ENCODE assay signal across 23 mouse cellular contexts in genomic region chr12:98501045-98501444, GRCm38 (mm10).
DNase-seq lines count a peak whose midpoint lies in the region; ATAC-seq and TF ChIP-seq lines count a peak whose summit lies in the region.
"Had no signal": no experiment of that assay in that cellular context is flagged by ENCODE, and none has a peak within 500 bp of the region (broad histone marks: within the 10 kb centered on the region; RNA-seq: fewer than 3 reads in every experiment).

No protein-coding gene starts in this region.

- no peaks in the 10 kb centered on the region for H3K9me3 ChIP-seq in hindbrain, embryonic 13.5 days
- H3K9me3 ChIP-seq in hindbrain, embryonic 10.5 days = no peaks in the 10 kb centered on the region
- H3K9me3 ChIP-seq in embryonic facial prominence, embryonic 15.5 days (replicated peaks) = no peaks in the 10 kb centered on the region
- no peaks in the 10 kb centered on the region for H3K9me3 ChIP-seq in hindbrain, postnatal 0 days (ENCODE audit: low read length)
- no peaks in the 10 kb centered on the region for H3K9me3 ChIP-seq in neural tube, embryonic 14.5 days (ENCODE audit: control insufficient read depth, low read length)
- H3K9me3 ChIP-seq: embryonic facial prominence, embryonic 12.5 days; forebrain, embryonic 13.5 days; heart, embryonic 15.5 days; limb, embryonic 15.5 days had no signal

- no peak for ATAC-seq in hindbrain, embryonic 13.5 days (ENCODE audit: low FRiP score)
- 0 out of 2 replicates have a peak, but pooled peaks have one; percentile 11 for ATAC-seq in embryonic facial prominence, embryonic 15.5 days (ENCODE audit: insufficient number of reproducible peaks, low FRiP score, low TSS enrichment, low read depth)
- 0 out of 2 replicates have a peak, but pooled peaks have one; percentile 18 for ATAC-seq in hindbrain, postnatal 0 days
- peak; percentile 75; the same call in 1 of the 2 replicates for ATAC-seq in neural tube, embryonic 14.5 days (ENCODE audit: low read depth)
- ATAC-seq in inflammation-experienced regulatory T-cells, adult 6 months = no peak
- ATAC-seq: forebrain, embryonic 13.5 days had no signal

- TF ChIP-seq CTCF in hindbrain, postnatal 0 days (IDR thresholded peaks at IDR 0.05; ENCODE audit: low read depth) = no peak

- peak overlapping the region; percentile 56 for H3K27ac ChIP-seq in hindbrain, embryonic 13.5 days
- H3K27ac ChIP-seq in hindbrain, embryonic 10.5 days = no peak overlapping the region
- H3K27ac ChIP-seq in embryonic facial prominence, embryonic 15.5 days (replicated peaks) = no peak overlapping the region
- no peak overlapping the region for H3K27ac ChIP-seq in hindbrain, postnatal 0 days
- peak overlapping the region; percentile 63 for H3K27ac ChIP-seq in neural tube, embryonic 14.5 days (ENCODE audit: low read depth, low read length)
- H3K27ac ChIP-seq: embryonic facial prominence, embryonic 12.5 days; forebrain, embryonic 13.5 days; heart, embryonic 15.5 days; limb, embryonic 15.5 days; liver, embryonic 14.5 days had no signal

- no peaks in the 10 kb centered on the region for H3K27me3 ChIP-seq in hindbrain, embryonic 13.5 days
- H3K27me3 ChIP-seq in hindbrain, embryonic 10.5 days (ENCODE audit: insufficient read depth, poor library complexity, severe bottlenecking) = no peaks in the 10 kb centered on the region
- H3K27me3 ChIP-seq in embryonic facial prominence, embryonic 15.5 days = no peaks in the 10 kb centered on the region
- H3K27me3 ChIP-seq in hindbrain, postnatal 0 days (ENCODE audit: insufficient read depth, low read length) = no peaks in the 10 kb centered on the region
- no peaks in the 10 kb centered on the region for H3K27me3 ChIP-seq in neural tube, embryonic 14.5 days (ENCODE audit: control insufficient read depth, insufficient read depth, low read length)
- H3K27me3 ChIP-seq: embryonic facial prominence, embryonic 12.5 days; forebrain, embryonic 13.5 days; heart, embryonic 15.5 days; limb, embryonic 15.5 days had no signal

- WGBS in hindbrain, embryonic 13.5 days = 75% methylated on average over 4 of the region's 4 CpGs
- 87% methylated on average over 4 of the region's 4 CpGs for WGBS in hindbrain, embryonic 10.5 days
- 89% methylated on average over 4 of the region's 4 CpGs for WGBS in embryonic facial prominence, embryonic 15.5 days
- 79% methylated on average over 4 of the region's 4 CpGs for WGBS in hindbrain, postnatal 0 days
- 47% methylated on average over 4 of the region's 4 CpGs for WGBS in neural tube, embryonic 14.5 days

- no peak overlapping the region for H3K9ac ChIP-seq in hindbrain, embryonic 13.5 days
- H3K9ac ChIP-seq in embryonic facial prominence, embryonic 15.5 days = no peak overlapping the region
- H3K9ac ChIP-seq in hindbrain, postnatal 0 days (replicated peaks; ENCODE audit: low read length) = no peak overlapping the region
- H3K9ac ChIP-seq in neural tube, embryonic 14.5 days (replicated peaks; ENCODE audit: low read depth, low read length) = no peak overlapping the region
- H3K9ac ChIP-seq: embryonic facial prominence, embryonic 12.5 days; forebrain, embryonic 13.5 days; heart, embryonic 15.5 days; limb, embryonic 15.5 days; liver, embryonic 14.5 days; lung, embryonic 14.5 days had no signal

- H3K4me2 ChIP-seq in hindbrain, embryonic 13.5 days = no peak overlapping the region
- no peak overlapping the region for H3K4me2 ChIP-seq in embryonic facial prominence, embryonic 15.5 days (replicated peaks)
- H3K4me2 ChIP-seq in hindbrain, postnatal 0 days (ENCODE audit: low read depth, low read length) = no peak overlapping the region
- H3K4me2 ChIP-seq in neural tube, embryonic 14.5 days (ENCODE audit: low read depth, low read length) = no peak overlapping the region
- H3K4me2 ChIP-seq: embryonic facial prominence, embryonic 12.5 days; forebrain, embryonic 13.5 days; heart, embryonic 15.5 days; limb, embryonic 15.5 days; lung, embryonic 14.5 days had no signal

- H3K4me3 ChIP-seq in hindbrain, embryonic 13.5 days = no peak overlapping the region
- H3K4me3 ChIP-seq in hindbrain, embryonic 10.5 days = no peak overlapping the region
- no peak overlapping the region for H3K4me3 ChIP-seq in embryonic facial prominence, embryonic 15.5 days (replicated peaks)
- no peak overlapping the region for H3K4me3 ChIP-seq in hindbrain, postnatal 0 days (ENCODE audit: low read length)
- H3K4me3 ChIP-seq in neural tube, embryonic 14.5 days (ENCODE audit: low read depth, low read length) = no peak overlapping the region
- H3K4me3 ChIP-seq: embryonic facial prominence, embryonic 12.5 days; forebrain, embryonic 13.5 days; heart, embryonic 15.5 days; limb, embryonic 15.5 days had no signal

- DNase-seq in hindbrain, embryonic 10.5 days (ENCODE audit: low spot score) = no peak
- DNase-seq in hindbrain, postnatal 0 days (ENCODE audit: low spot score) = no peak
- DNase-seq in right cerebral cortex, postnatal 4 days = no peak
- DNase-seq: adrenal gland, adult 2 months; cerebellum, adult 11-12 months; cerebellum, postnatal 36 days; gastrocnemius, postnatal 36 days; heart, postnatal 36 days; kidney, adult 2 months; kidney, postnatal 10 days; left cerebral cortex, postnatal 4 days; lung, embryonic 14.5 days; right cerebral cortex, postnatal 14 days; thymus, postnatal 14 days had no signal

- peaks cover 15% of the 10 kb centered on the region for H3K36me3 ChIP-seq in hindbrain, embryonic 13.5 days
- H3K36me3 ChIP-seq in hindbrain, embryonic 10.5 days = peaks cover 28% of the 10 kb centered on the region
- no peaks in the 10 kb centered on the region for H3K36me3 ChIP-seq in embryonic facial prominence, embryonic 15.5 days
- H3K36me3 ChIP-seq in hindbrain, postnatal 0 days (ENCODE audit: insufficient read depth, low read length) = no peaks in the 10 kb centered on the region
- H3K36me3 ChIP-seq in neural tube, embryonic 14.5 days (ENCODE audit: control insufficient read depth, insufficient read depth, low read length) = no peaks in the 10 kb centered on the region
- H3K36me3 ChIP-seq: embryonic facial prominence, embryonic 12.5 days; heart, embryonic 15.5 days; limb, embryonic 15.5 days had no signal

- peaks cover 23% of the 10 kb centered on the region for H3K4me1 ChIP-seq in hindbrain, embryonic 13.5 days (replicated peaks)
- peaks cover 6% of the 10 kb centered on the region for H3K4me1 ChIP-seq in hindbrain, embryonic 10.5 days (replicated peaks)
- no peaks in the 10 kb centered on the region for H3K4me1 ChIP-seq in embryonic facial prominence, embryonic 15.5 days
- no peaks in the 10 kb centered on the region for H3K4me1 ChIP-seq in hindbrain, postnatal 0 days (ENCODE audit: insufficient read depth, low read length)
- H3K4me1 ChIP-seq in neural tube, embryonic 14.5 days (ENCODE audit: control insufficient read depth, insufficient read depth, low read length) = peaks cover 16% of the 10 kb centered on the region; the same call in 1 of the 2 replicates
- H3K4me1 ChIP-seq: embryonic facial prominence, embryonic 12.5 days; heart, embryonic 15.5 days; limb, embryonic 15.5 days had no signal

Comparison
In these comparisons a context has a peak if more than half of its experiments do, and no peak if none do; other contexts are left out.
1. ATAC-seq: peak in embryonic facial prominence, embryonic 15.5 days (single experiment), hindbrain, postnatal 0 days (single experiment) and neural tube, embryonic 14.5 days (single experiment); none in hindbrain, embryonic 13.5 days (single experiment) and inflammation-experienced regulatory T-cells, adult 6 months (single experiment).
2. H3K27ac ChIP-seq: peak in hindbrain, embryonic 13.5 days (single experiment) and neural tube, embryonic 14.5 days (single experiment); none in hindbrain, embryonic 10.5 days (single experiment), embryonic facial prominence, embryonic 15.5 days (single experiment) and hindbrain, postnatal 0 days (single experiment).